Mouse (Mus musculus) ovary, postnatal 14 days (tissue): ENCODE results near the gene Atg16l2.
A peak's percentile ranks its signal among the peaks of the same experiment; 100 is the strongest.

Experiments
- DNase-seq: peaks from one replicate; pipeline ENCODE4 v3.0.0; 2022; ENCODE audit warnings: low spot score

Gene Atg16l2

DNA sequence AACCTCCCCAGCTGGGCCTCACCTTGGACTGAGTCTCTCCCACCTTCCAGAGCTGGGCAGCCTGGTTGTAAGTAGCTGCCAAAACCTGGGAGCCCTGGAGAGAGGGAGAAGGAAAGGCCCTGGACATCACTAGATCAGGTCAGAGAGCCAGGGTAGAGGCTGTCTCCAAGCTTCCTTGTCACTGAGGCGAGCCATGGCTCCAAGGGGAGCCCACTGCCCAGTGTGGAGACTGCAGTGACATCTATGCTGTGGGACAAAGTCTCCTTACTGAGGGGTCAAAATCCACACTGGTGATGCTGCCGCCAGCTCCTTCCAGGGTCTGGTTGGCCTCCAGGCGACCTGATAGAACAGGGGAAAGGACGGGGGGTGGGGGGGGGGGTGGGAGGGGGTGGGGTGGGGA lies 10.0 kb downstream of the Atg16l2 start:
- no peak for DNase-seq

DNA sequence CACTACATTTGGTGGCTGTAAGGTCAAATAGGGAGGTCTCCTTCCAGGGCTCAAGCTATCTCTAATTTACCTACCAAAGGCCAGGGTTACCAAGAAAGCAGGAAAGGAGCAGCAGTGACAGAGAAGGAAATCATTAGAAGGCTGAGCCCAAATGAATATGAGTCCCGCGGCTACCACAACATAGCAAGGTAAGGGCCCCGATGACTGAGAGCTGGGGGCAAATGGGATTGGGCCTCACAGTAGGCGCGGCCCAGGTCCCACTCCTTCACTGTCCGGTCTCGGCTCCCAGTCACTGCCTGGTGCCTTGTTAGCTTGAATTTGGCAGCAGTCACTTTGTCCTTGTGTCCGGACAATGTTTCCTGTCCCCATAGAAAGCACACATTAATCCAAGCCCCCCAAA lies 10.4 kb downstream of the Atg16l2 start:
- no peak for DNase-seq

DNA sequence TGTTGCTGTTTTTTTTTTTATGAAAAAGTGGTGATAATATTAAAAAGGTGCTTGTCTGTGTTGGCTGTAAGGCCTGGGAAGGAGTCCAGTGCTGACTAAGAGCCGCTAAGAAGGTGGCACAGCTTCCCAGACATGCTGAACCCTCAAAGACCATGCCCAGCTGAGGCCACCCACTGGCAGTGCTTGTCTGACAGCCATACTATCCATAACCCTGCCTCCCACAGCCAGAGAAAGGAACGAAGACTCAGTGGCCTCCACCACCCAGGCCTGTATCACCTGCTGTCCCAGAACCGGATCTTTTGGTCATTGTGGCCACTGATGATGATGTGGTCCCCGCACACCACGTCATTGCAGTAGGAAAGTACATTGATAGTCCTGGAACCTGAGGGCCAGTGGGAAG lies 10.8 kb downstream of the Atg16l2 start:
- no peak for DNase-seq

DNA sequence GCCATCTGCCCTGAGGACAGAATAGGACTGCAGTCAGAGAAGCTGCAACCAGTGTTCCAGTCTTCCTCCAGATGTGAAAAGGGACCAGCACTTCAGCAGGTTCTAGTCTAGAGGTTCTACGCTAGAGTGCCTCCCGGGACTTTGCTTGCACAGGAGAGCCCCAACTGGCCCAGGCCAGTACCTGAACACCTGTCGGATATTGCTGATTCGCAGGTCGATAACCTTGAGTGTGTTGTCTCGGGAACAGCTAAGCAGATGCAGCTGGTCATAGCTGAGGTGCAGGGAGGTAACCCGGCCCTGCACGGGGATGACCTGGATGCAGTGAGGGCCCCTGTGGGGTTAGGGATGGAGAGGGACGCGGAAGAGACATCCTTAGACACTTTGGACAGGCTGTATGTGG lies 11.7 kb downstream of the Atg16l2 start:
- DNase-seq, result no peak

DNA sequence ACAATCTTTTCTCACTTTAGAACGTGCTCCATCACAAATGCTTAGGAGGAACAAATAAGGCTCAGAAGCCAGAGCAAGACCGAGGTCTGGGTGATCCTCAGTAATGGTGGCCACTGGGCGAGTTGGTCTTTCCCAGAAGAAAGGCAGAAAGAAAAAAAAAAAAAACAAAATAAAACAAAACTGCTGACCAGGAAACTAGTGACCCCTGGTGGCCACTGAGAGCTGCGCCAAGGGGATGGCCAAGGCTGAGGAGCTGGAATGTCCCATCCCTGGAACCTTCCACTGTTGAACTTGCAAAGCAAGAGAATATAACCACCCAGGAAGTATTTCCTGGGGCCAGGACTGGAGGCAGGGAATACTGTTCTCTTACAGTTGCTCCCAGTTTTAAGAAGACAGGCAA lies 13.6 kb downstream of the Atg16l2 start:
- peak; percentile 56 for DNase-seq

DNA sequence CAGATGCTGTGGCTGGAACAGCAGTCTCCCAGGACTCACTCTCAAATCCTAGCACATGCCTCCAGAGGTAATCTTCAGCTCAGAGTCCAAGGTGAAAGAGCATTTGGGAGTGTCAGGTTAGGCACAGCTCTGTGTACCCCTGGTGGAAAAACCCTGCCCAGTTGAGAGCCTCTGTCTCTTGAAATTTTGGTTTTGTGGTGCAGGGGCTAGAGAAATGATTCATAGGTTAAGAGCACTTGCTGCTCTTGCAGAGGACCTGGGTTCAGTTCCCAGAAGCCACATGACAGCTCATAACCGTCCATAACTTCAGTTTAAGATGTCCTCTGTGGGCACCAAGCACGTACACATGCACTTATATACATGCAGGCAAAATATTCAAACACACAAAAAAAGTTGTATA lies 14.2 kb downstream of the Atg16l2 start:
- no peak for DNase-seq

DNA sequence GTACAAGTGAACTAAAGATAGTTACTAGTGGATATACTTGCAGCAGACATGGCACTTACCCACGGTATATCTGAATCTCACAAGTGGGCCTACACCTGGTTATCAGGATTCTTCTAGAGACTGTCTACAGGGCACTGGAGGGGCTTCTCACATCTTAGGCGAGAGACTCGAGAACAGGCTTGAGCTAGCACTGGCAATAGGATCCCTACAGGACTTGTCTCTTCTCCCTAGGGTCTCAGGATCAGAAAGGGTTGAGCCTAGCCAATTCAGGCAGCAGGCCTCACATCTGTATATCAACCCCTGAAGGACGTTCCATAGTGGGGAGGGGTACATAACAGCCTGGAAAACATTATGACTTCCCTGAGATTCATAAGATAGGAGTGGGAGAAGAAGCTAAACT lies 15.2 kb downstream of the Atg16l2 start:
- DNase-seq, result no peak

DNA sequence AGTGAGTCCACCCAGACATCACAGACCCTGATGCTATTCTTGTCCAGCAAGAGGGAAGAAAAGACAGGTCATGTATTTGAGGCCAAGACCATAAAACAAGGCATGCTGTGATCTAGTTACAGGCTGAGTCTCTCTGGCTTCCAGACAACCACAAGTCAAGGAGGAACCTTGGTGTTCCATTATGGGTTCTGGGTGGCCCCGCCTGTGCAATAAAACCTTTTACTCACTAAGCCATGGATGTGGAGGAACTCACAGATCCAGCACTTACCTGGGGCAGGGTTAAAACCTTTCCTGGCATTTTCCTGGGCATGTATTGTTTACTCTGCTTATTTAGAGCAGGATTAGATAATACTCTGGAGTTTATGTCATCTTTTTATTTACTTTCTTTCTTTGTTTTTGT lies 17.5 kb downstream of the Atg16l2 start:
- DNase-seq, result no peak

DNA sequence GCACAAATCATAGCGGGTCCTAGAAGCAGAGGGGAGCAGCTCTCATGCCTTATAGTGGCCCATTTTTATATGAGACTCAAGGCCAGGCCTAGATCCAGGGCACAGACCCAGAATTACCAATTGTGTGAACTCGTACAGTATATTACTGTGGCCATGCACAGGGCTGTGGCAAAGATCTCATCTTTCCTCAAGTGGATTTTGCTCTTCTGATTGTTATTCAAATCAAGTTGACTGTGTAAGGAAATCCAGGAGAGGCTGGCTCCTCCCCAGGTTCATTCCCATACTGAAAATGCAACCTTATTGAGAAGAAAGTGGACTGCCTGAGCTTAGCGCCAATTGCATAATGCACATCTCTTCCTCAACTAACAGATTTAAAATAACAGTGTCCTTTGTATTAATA lies 19.3 kb downstream of the Atg16l2 start:
- DNase-seq, result no peak

DNA sequence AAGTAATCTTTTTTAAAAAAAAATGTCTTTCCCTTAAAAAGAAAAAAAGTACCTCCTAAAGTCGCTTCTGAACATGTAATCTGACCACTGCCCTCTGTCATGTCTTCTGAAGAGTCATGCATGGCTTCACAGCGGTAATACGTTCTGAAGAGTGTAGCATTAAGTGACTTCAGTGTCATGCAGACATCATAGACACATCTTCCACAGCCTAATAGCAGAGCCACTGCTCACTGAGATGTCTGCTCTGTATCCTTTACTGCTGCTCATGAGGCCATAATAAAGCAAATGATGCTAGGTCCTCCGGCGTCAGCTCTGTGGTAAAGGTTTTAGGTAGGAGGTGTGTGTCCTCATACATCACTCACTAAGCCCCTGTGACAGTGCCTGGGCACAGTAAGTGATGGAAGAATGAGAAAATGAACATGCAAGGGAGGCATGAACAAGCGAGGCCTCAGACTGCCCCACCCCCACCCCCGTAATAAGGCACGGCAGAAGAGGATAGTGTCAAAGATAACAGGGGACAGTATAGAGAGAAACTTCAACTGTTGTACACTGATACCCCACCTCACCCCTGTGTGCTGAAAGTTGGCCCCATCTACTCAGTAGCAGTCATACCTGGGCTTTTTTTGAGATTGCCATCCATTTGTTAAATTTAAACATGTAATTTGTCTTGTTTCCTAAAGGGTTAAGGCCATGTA lies 29.4 kb downstream of the Atg16l2 start:
- no peak for DNase-seq

DNA sequence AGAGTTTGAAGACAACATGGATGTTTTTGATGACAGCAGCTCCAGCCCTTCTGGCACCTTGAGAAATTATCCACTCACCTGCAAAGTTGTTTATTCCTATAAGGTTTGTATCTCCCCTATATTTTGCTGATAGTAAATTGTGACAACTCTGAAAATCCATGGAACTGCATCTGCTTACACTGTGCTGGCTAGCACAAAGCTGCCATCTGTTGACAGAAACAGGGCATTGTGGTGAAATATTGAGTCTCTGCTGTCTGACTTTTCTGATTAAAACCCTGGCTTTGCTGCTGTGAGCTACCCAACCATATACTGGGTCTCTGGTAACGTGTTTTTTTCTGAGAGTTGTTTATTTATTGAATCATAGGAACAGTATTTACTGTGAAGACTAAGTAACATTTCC lies 30.4 kb downstream of the Atg16l2 start:
- DNase-seq, result no peak

DNA sequence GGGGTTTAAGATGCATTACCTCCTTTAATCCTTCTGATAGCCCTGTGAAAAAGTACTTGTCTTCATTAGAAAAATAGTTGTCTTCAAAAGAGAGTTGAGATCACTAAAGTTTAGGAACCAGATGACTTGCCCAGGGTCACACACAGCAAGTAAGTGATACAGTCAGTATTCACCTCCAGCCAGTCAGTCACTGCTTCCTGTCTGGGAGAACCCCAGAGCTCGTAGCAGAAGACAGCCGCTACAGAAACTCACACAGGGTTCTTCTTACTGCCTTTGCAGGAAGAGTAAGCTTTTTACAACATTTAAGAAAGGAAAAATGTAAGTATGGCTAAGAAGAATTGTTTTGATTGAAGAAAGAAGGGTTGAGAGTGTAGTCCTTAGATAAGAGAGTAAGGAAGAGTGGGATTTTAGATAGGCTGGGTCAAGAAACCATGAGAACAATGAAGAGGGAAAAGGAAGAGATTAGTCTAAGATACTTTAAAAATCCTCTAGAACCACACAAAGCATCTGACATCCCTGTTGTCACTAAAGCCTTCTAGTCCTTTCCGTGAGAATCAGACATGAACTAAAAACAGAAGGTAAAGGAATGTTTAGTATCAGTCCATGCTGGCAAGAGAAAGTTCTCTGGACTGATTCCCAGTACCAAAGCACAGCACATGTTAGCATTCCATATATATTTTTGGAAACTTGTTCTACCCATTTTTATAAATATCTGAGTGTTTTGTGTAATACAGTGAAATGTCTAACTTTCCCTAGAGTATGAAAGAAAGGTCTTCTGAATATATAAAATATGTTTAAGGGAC lies 34.4 kb downstream of the Atg16l2 start:
- no peak for DNase-seq

DNA sequence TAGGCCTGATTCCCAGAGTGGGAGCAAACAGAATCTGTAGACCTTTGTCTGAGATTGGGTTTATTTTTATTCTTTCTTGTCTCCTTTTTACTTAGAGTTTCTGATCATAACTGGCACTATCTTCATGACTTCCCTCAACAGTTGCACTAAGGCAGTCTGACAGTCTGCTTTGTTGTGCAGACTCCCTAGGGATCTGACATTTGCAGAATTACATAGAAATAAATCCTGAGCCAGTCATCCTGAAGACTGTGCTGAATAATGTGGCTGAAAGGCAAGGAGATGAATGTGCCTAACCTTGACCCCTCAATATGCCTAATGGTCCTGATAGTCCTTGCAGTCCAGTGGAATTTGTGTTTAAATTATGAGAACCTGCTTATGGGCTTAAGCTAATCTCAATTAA lies 38.5 kb downstream of the Atg16l2 start:
- DNase-seq, result no peak

DNA sequence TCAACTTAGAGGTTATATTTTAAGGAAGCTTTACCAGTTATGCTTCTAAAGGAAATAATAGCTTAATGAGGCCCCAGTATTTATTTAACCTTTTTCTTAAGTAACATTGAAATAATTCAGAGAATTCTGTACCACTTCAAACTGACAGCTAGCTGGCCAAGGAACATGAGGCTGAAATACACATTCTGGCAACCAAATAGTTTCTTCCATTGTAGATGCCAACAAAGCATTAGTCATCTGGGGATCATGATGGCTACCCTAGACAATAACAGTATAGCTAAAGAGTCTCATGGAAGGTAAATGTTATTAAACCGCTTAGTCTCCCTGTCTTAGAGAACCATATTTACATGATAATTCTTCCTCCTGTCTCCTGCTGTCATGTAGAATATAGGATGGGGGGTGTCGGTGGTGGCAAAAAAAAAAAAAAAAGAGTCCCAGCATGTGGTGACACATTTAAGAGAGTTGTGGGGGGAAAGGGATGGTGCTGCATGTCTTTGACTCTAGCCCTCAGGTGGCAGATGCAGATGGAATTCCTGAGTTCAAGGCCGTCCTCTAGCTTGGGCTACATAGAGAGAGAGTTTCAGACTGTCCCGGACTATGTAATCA lies 40.0 kb downstream of the Atg16l2 start:
- no peak for DNase-seq

DNA sequence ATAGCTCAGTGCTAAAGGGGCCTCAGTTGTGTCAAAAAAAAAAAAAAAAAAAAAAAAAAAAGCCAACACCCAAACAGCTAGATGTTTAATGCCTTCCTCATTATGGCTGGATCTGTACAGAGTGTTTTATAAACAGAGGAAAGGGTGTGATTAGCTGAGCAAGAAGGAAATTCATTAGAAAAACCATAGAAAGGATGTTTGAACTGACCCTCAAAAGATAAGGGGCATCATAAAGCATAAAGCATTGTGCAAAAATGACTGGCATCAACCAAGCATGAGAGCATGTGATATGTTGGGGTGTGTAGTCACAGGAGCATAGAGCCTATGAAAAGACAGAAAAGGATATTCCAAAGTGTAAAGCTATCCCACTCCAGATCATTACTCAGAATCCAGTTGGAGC lies 43.6 kb downstream of the Atg16l2 start:
- no peak for DNase-seq

DNA sequence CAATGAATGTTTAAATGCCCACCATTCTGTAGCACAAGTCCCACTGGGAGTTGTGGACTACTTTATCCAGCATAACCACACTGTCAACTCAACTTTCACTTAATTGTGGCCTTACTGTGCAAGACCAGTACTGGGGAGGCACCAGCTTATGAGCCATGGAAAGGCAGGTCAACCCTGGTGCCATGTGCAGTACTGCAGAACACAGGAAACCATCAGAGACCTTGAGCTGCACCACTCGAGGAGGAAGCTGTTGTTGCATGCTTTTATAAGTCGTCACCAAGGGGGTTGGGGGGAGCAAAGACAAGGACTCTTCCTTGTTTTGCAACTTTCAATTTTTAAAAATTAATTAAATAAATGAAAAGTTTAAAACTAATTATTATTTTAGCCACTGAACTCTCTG lies 49.0 kb downstream of the Atg16l2 start:
- DNase-seq, result no peak

DNA sequence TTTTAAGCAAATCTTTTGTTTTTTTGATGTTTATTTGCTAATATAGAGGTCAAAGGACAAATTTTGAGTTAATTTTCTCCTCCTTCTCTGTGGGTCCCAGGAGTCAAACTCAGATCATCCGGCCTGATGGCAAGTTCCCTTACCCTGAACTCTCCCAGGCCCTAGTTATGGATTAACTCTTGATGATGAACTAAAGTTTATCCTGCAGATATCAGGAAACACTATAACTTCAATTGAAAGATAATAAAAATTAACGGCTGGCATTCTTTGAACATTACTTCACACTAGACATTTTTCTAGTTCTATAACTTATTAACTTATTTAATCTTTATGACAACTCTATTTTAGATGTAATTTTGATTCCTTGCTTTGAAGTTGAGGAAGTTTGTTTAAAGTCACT lies 52.9 kb downstream of the Atg16l2 start:
- no peak for DNase-seq

DNA sequence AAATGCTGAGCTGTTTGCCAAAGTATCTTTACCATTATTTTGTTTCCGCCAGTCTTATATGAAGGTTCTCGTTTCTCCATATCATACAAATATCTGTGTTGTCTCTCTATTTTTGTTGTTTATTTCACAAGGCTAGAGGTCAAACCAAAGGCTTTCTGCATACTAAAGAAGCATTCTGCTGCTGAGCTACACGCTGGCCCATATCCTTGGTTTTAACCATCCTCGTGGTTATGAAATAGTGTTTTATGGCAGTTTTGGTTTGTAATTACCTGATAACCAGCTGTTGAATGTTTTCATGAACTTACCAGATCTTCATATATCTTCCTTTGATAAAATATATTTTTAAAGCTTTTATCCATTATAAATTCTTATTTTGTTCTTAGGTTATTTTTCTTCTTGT lies 53.3 kb downstream of the Atg16l2 start:
- DNase-seq, result no peak

DNA sequence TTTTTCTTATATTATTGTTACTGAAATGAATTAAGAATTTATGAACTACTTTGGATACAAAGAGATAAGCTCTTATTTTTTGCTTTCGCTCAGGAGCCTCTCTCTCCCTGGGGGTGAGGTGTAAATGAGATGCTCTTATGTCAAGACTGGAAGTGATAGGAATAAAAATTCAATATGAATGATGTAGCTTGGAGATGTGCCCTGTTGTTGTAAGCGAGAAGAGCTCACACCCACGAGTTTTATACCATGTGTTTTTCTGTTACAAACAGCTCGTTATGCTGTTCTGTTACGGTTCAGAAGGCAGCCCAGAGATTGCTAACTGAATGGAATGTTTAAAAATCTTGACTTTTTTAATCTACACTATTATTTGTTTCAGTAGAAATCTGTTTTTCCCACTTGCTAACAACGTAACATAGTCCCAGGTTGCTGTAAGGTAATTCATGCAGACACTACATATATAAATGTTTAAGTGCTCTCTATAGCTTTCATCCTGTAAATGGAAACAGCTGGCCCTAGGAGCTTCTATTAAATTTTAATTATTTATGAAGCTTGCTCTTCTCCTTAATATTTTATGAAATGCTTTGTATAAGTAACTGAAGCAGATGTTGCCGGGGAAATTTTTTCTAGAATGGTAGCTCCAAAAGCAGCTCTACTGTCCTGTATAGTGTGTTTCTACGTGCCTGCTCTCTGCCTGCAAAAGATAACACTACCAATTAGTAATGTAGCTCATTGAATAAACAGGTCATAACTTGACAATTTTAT lies 65.2 kb downstream of the Atg16l2 start:
- no peak for DNase-seq

DNA sequence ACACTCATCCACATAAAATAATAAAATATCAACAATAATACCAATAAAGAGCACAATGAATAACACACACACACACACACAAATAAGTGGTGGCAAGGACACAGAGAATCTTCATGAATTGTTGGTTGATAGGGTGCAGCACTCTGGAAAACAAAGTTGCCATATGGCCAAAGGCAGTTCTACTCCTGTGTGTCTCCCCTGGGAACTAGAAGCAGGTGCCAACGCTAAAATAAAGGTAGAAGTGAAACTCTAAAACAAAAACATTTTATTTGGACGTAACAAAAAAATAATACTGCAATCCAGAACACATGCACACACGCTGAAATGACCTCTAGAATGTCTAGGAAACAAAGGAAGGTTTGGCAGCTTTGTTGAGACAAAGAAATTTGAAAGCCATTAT lies 69.3 kb downstream of the Atg16l2 start:
- no peak for DNase-seq

DNA sequence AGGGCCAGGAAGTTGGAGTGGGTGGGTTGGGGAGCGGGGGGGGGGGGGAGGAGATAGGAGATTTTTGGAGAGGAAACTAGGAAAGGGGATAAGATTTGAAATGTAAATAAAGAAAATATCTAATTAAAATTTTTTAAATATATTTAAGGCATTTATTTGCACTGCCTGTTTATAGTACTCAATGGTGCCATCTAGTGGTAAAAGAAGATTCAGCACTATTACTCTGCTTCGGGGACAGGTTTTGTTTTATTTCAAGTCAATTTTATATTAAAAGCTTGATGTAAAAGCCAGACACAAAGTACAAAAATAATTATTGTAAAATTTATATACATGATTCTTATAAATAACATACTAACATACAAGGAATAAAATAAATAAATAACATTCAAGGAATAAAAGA lies 70.6 kb downstream of the Atg16l2 start:
- DNase-seq, result no peak

DNA sequence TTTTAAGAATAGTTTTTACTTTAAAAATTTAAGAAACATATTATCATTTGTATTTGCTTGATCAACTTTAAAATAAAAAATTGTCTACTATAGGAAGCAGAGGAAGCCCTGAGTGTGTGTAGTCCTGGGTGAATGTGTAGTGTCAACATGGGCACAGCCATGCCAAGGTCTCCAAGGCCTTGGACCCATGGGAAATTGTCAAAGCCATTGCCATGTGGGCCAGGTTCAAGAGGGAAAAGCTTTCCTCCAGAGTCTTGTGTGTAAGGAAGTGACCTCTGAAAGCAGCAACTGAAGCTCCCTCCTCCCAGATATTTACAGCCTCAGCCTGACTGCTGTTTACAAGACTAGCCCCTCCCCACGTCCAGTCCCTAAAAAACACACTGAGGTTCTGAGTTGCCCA lies 72.7 kb downstream of the Atg16l2 start:
- no peak for DNase-seq

DNA sequence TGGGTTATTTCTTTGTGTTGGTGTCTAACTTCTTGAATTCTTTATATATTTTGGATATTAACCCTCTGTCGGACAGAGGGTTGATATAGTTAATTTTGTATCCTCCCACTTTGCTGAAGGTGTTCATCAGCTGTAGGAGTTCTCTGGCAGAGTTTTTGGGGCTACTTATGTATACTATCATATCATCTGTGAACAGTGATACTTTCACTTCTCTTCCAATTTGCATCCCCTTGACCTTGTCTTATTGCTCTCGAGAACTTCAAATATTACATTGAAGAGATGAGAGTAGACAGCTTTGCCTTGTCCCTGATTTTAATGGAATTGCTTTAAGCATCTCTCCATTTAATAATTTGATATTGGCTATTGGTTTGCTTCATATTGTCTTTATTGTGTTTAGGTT lies 78.5 kb downstream of the Atg16l2 start:
- no peak for DNase-seq
